In the genomic region with DNA sequence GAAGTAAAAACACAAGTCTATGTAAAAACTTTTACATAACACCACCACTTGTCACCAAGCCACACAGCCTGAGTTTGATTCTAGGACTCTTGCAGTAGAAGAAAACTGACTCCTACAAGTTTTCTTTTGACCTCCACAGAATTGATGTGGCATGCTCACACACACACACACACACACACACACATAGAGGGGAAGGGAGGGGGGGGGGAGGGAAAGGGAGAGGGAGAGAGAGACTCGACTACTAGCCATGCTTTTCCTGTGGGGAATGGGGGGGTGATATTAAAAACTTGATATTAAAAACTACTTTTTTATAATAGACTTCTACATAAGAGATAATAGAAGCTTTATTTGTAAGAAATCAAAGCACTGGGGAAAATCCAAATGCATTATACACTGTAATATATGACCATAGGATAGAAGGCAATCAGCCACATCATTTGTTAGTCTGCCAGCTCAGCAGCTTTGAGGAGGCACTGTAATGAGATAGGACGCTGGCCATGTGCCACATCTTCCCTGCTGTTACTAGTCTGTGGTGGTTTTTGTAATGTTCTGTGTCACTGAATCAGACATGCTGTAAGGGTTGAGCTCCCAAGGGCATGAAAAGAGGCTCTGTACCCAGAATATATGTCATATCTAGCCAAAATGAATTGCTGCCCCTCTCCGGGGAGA, we compare ENCODE assay signal across 7 mouse cellular contexts.
DNase-seq lines count a peak whose midpoint lies in the region; ATAC-seq and TF ChIP-seq lines count a peak whose summit lies in the region.

No protein-coding gene starts in this region.

- peak; percentile 56 for ATAC-seq in cerebellum, adult (ENCODE audit: insufficient number of reproducible peaks, low FRiP score, low TSS enrichment)
- peak; percentile 86 for ATAC-seq in embryonic facial prominence, embryonic 14.5 days (ENCODE audit: low read depth)
- ATAC-seq in monocyte, adult 5-6 weeks (replicated peaks; ENCODE audit: insufficient number of reproducible peaks, low FRiP score, low TSS enrichment, poor library complexity, severe bottlenecking): no peak

- no peak overlapping the region for H3K4me3 ChIP-seq in left cerebral cortex, adult 2 months
- no peak overlapping the region for H3K4me3 ChIP-seq in embryonic facial prominence, embryonic 14.5 days (ENCODE audit: low read depth, low read length)
- no peak overlapping the region for H3K4me3 ChIP-seq in thymus, adult 2 months (ENCODE audit: control insufficient read depth, insufficient read depth, low read length)

- no peak for TF ChIP-seq CTCF in left cerebral cortex, adult 2 months (IDR thresholded peaks at IDR 0.05)
- TF ChIP-seq CTCF in thymus, adult 2 months (IDR thresholded peaks at IDR 0.05; ENCODE audit: borderline replicate concordance, control insufficient read depth, extremely low read depth, insufficient read depth, low read length, poor library complexity): no peak

- no peaks in the 10 kb centered on the region for H3K4me1 ChIP-seq in embryonic facial prominence, embryonic 14.5 days (ENCODE audit: control insufficient read depth, insufficient read depth, low read length)
- H3K4me1 ChIP-seq in thymus, adult 2 months (replicated peaks; ENCODE audit: control insufficient read depth, insufficient read depth, low read length): no peaks in the 10 kb centered on the region

- no peak overlapping the region for H3K27ac ChIP-seq in left cerebral cortex, adult 2 months
- no peak overlapping the region for H3K27ac ChIP-seq in embryonic facial prominence, embryonic 14.5 days (replicated peaks; ENCODE audit: low read depth, low read length)
- H3K27ac ChIP-seq in thymus, adult 2 months (ENCODE audit: control insufficient read depth, insufficient read depth, low read length): no peak overlapping the region

- peak; percentile 93 for DNase-seq in left cerebral cortex, postnatal 4 days
- no peak for DNase-seq in left cerebral cortex, adult 2 months (ENCODE audit: extremely low spot score in 1 of 2, low spot score in 2 of 2)
- peak; percentile 85 for DNase-seq in embryonic facial prominence, embryonic 14.5 days (ENCODE audit: low spot score)
- peak; percentile 43 for DNase-seq in layer of hippocampus, postnatal 10 days (ENCODE audit: low spot score in 2 of 2)
- DNase-seq in thymus, adult 2 months: no peak

- TF ChIP-seq POLR2A in thymus, adult 2 months (IDR thresholded peaks at IDR 0.05; ENCODE audit: control insufficient read depth, extremely low read depth, insufficient read depth, low read length, poor library complexity): no peak

- no peak overlapping the region for H3K9ac ChIP-seq in embryonic facial prominence, embryonic 14.5 days (ENCODE audit: low read depth, low read length)

- intact Hi-C loops in left cerebral cortex, postnatal 4 days (cut with DNase I): no loop called here
- intact Hi-C loops in left cerebral cortex, adult 2 months (cut with DNase I): no loop called here

- H3K9me3 ChIP-seq in embryonic facial prominence, embryonic 14.5 days (ENCODE audit: control insufficient read depth, low read length): no peaks in the 10 kb centered on the region

- no peaks in the 10 kb centered on the region for H3K36me3 ChIP-seq in embryonic facial prominence, embryonic 14.5 days (ENCODE audit: control insufficient read depth, insufficient read depth, low read length)
- H3K36me3 ChIP-seq in thymus, adult 2 months (ENCODE audit: control insufficient read depth, insufficient read depth, low read length): no peaks in the 10 kb centered on the region

- H3K27me3 ChIP-seq in embryonic facial prominence, embryonic 14.5 days (replicated peaks; ENCODE audit: control insufficient read depth, insufficient read depth, low read length): no peaks in the 10 kb centered on the region
- no peaks in the 10 kb centered on the region for H3K27me3 ChIP-seq in thymus, adult 2 months (ENCODE audit: control insufficient read depth, insufficient read depth, low read length)

- H3K4me2 ChIP-seq in embryonic facial prominence, embryonic 14.5 days (ENCODE audit: low read depth, low read length): no peak overlapping the region

- WGBS in embryonic facial prominence, embryonic 14.5 days: 30% methylated on average over 3 of the region's 3 CpGs
- WGBS in thymus, adult 2 months: 81% methylated on average over 3 of the region's 3 CpGs

Comparison
In these comparisons a context has a peak if more than half of its experiments do, and no peak if none do; other contexts are left out.
1. DNase-seq: peak in left cerebral cortex, postnatal 4 days (single experiment), embryonic facial prominence, embryonic 14.5 days (single experiment) and layer of hippocampus, postnatal 10 days (2 of 2); none in left cerebral cortex, adult 2 months (0 of 2) and thymus, adult 2 months (single experiment).